Mouse (Mus musculus): ENCODE measurements around the gene Pklr. TPM values are rescaled to one million over a fixed set of nuclear protein-coding genes. Genes with fewer than 3 reads are reported as not detected.
A peak's percentile ranks its signal among the peaks of the same experiment; 100 is the strongest.

Pklr gene
- polyA plus RNA-seq, 1 experiment from 2014 or later = 22.0 TPM

DNA sequence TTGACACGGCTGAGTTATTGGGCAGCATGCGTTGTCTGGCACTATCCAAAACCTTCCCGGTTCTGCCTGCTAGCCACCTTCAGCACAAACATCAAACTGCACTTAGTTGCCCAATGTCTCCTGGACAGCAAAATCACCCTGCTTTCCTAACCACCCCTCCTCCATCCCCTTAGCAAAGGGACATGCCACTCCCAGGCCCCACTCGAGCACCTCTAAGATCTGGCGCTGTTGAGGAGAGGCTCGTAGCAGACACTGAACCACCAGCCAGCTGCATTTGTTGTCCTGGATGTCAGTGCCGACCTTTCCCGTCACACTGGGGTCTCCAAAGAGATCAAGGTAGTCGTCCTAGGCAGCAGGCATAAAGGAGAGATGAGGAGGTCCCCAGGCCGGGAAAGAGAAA, 41.9 kb upstream of the Pklr start:
- in situ Hi-C loops (cut with MboI; ENCODE audit: low pct_unique_long_range_greater_than_20kb) = loop anchor here (5.0 kb wide), 1 partner anchor 63 kb away; no protein-coding TSS in a partner anchor
- POLR2A ChIA-PET = no interaction called here
- ATAC-seq (no peak), DNase-seq (ENCODE audit: low read depth, low spot score) (no peak)
- H3K27me3 ChIP-seq = no peaks in the 10 kb centered on the region
- CTCF ChIA-PET = no interaction called here
- no peak for TF ChIP-seq CTCF (IDR thresholded peaks at IDR 0.05)

DNA sequence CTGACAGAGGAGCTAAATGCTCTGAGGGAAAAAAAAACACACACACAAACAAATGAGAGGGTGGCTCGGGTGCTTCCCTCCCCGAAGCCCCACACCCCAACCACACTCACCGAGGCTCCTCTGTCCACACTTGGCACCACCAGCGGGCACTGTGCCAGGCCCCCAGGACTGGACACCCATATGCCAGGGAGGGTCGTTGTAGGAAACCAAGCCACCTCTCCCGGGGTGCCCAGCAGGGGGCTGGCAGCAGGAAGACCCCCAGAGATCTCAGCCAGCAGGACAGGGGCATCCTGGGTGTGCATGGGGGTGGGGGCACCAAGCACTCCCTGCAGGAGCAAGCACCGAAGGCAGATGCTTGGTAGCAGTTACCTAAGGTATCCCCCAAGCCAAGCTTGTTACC, 35.1 kb upstream of the Pklr start, which contains the start of gene Gm43738:
Gm43738 (minus strand) TSS at position 289 of the 400 bp plus-strand sequence.
- no peak for TF ChIP-seq CTCF (IDR thresholded peaks at IDR 0.05)
- no peak for DNase-seq (ENCODE audit: low read depth, low spot score)
- in situ Hi-C loops (cut with MboI; ENCODE audit: low pct_unique_long_range_greater_than_20kb) = no loop called here
- CTCF ChIA-PET = interaction anchor here (1.3 to 1.4 kb wide), 2 partner anchors 27 to 127 kb away, joined by 3 to 4 read pairs; partner anchors contain the start of gene Mtx1
- POLR2A ChIA-PET = interaction anchor here (1.2 to 1.7 kb wide), 5 partner anchors 9 to 177 kb away, joined by 3 to 5 read pairs (median 4); partner anchors contain the start of gene Thbs3
- no peak for ATAC-seq
- H3K27me3 ChIP-seq = no peaks in the 10 kb centered on the region

DNA sequence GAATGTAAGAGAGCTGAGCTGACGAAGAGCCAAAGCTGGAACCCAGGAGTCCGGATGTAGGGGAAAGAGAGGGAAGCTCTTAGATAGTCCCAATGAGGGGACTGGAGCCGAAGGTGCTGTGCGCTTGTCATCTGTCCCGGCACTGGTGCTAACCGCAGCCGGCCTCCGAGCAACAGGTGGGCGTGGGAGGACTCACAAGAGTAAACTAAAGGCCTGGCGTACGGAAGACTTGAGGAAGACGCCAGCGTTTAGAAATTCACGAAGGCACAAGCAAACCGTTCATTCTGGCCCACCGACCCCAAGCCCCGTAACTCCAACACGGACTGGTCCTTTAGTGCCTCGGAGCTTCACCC, 34.5 kb upstream of the Pklr start:
- H3K27me3 ChIP-seq = no peaks in the 10 kb centered on the region
- in situ Hi-C loops (cut with MboI; ENCODE audit: low pct_unique_long_range_greater_than_20kb) = no loop called here
- peak; percentile 4 for ATAC-seq
- no peak for TF ChIP-seq CTCF (IDR thresholded peaks at IDR 0.05)
- POLR2A ChIA-PET = interaction anchor here (1.2 to 1.7 kb wide), 4 partner anchors 8 to 176 kb away, joined by 3 to 5 read pairs (median 4); partner anchors contain the start of gene Thbs3
- CTCF ChIA-PET = interaction anchor here (1.3 to 1.7 kb wide), 3 partner anchors 14 to 126 kb away, joined by 3 to 6 read pairs (median 4); partner anchors contain the start of gene Mtx1
- DNase-seq (ENCODE audit: low read depth, low spot score) = no peak

DNA sequence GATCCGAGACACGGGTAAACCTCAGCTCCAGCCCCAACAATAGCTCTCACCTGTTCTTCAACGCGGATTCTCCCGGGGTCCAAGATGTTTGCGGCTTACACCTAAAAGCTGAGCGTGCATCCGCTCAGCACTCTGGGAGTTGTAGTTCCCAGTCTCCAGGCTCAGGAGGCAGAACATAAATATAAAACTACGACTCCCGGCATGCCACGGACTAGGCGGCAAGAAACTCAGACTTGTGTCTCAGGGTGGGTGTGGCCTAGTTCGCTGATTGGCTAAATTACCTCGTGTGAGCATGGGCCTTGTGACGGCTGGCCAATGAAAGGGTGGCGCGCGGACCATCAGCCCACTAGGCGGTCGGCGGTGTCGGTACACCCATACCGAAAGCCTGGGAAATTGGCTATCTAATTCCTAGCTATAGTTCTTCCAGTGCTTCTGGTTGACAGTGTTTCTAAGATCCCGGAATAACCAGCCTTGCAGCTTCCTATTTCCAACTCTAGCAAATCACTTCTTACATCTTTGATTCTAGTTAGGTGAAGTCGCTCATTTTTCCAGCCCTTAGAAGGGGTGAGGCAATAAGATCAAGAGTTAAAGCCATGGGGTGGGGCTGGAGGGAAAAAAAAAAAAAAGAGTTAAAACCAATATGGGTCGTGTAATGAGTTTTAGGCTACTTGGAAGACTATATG, 34.0 kb upstream of the Pklr start, which contains the start of gene Fdps:
Fdps (minus strand) TSS at position 148 of the 683 bp plus-strand sequence.
- ATAC-seq = peak; percentile 92
- TF ChIP-seq CTCF (IDR thresholded peaks at IDR 0.05) = no peak
- ChIA-PET CTCF (interaction anchor here (1.3 to 1.7 kb wide), 3 partner anchors 13 to 126 kb away, joined by 3 to 6 read pairs (median 4); partner anchors contain the start of gene Mtx1), POLR2A (interaction anchor here (0.6 to 1.7 kb wide), 4 partner anchors 10 to 176 kb away, joined by 3 to 5 read pairs (median 4); partner anchors contain the start of gene Thbs3)
- peak; percentile 100 for DNase-seq (ENCODE audit: low read depth, low spot score)
- in situ Hi-C loops (cut with MboI; ENCODE audit: low pct_unique_long_range_greater_than_20kb) = no loop called here
- no peaks in the 10 kb centered on the region for H3K27me3 ChIP-seq

DNA sequence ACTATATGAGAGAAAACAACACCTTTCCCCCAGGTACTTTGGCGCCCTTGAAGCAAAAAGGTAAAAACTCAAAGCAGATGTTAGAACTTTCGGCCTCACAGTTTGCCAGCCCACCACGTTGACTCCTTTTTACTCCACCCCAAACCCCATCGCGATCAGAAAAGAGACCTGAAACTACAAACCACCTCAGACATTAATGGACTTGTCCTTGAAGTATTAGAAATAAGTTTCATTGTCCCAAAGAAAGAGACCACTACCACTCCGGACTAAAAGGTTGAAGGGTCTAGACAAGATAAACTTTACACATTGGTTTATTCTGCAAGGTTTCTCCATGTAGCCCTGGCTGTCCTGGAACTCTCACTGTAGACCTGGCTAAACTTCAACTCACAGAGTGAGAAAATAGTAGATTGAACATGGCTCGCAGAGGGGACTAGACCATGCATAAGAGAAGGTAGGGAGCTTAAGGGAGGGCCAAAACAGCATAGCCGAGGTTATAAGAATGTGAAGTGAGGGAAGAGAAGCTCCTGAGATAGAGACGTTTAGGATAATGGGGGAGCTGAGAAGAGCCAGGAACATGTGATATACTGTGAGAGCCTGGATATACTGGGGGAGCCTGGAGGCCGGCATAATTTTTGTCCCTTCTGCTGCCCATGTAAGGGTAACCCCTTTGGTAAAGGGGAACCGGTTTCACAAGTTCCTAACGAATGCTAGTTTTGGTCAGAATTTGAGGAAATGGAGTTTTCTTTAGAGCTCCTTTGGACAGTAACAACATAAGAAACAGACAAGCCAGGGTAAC, 33.2 kb upstream of the Pklr start:
- ChIA-PET CTCF (interaction anchor here (1.5 to 1.7 kb wide), 2 partner anchors 10 to 12 kb away, joined by 3 to 6 read pairs; no protein-coding TSS in a partner anchor), POLR2A (interaction anchor here (1.7 kb wide), 1 partner anchor 11 kb away, joined by 5 read pairs; no protein-coding TSS in a partner anchor)
- no peak for DNase-seq (ENCODE audit: low read depth, low spot score)
- ATAC-seq = no peak
- in situ Hi-C loops (cut with MboI; ENCODE audit: low pct_unique_long_range_greater_than_20kb) = no loop called here
- no peak for TF ChIP-seq CTCF (IDR thresholded peaks at IDR 0.05)
- no peaks in the 10 kb centered on the region for H3K27me3 ChIP-seq

DNA sequence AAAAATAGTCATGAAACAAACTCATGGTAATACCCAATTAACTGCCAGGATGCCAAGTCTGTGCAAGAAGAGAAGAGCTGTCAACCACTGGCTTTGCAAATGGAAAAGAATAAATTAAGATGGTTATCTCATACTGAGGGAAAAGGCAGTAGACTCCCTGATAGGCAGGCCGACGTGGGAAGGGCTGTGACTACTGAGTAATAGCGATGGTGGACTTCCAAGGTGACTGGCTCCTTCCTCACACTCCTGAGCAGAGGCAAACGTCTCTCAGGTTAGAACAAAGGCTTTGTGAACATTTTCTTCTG, 32.7 kb upstream of the Pklr start:
- in situ Hi-C loops (cut with MboI; ENCODE audit: low pct_unique_long_range_greater_than_20kb) = no loop called here
- no peak for ATAC-seq
- POLR2A ChIA-PET = no interaction called here
- no peaks in the 10 kb centered on the region for H3K27me3 ChIP-seq
- no peak for TF ChIP-seq CTCF (IDR thresholded peaks at IDR 0.05)
- CTCF ChIA-PET = interaction anchor here (1.5 kb wide), 1 partner anchor 10 kb away, joined by 3 read pairs; no protein-coding TSS in a partner anchor
- no peak for DNase-seq (ENCODE audit: low read depth, low spot score)

DNA sequence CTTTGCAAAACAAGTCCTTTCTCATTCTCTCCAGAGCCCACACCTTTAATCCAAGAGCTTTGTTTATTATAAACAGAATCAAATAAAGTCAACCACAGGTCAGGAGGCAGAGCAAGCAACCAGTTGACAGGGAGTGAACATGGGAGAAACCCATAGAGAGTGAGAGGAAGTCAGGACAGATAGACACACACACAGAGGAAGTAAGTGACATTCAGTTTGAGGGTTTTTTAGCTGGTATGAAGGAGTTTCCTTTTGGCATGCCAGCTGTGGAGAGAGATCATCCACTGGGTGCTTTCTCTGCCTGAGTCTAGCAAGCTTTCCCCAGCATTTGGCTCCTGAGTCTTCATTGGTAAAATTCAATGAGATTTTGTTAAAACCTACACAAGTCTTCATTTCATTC, 29.1 kb upstream of the Pklr start:
- no peaks in the 10 kb centered on the region for H3K27me3 ChIP-seq
- TF ChIP-seq CTCF (IDR thresholded peaks at IDR 0.05) = no peak
- CTCF ChIA-PET = interaction anchor here (0.8 to 1.6 kb wide), 3 partner anchors 9 to 89 kb away, joined by 3 to 4 read pairs (median 3); no protein-coding TSS in a partner anchor
- POLR2A ChIA-PET = no interaction called here
- in situ Hi-C loops (cut with MboI; ENCODE audit: low pct_unique_long_range_greater_than_20kb) = no loop called here
- ATAC-seq (no peak), DNase-seq (ENCODE audit: low read depth, low spot score) (no peak)

DNA sequence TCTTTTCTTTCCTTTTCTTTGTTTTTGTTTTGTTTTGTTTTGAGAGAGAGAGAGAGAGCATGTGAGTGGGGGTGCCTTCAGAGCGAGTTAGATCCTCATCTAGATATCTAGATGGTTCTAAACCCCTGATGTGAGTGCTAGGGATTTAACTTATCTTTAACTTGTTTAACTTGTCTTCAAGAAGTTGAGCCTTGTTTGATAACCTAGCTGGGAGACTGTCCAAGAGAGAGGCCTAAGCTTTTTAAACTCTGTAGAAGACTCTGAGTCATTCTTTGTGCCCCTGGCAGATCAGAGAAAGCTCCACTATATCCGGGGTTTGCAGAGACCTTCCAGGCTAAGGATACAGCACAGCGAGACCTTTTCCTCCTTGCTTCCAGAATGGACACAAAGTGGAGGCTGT, 28.4 kb upstream of the Pklr start:
- in situ Hi-C loops (cut with MboI; ENCODE audit: low pct_unique_long_range_greater_than_20kb) = no loop called here
- no peaks in the 10 kb centered on the region for H3K27me3 ChIP-seq
- ChIA-PET CTCF (interaction anchor here (0.8 to 1.6 kb wide), 5 partner anchors 10 to 89 kb away, joined by 3 to 4 read pairs (median 3); partner anchors contain the start of gene Hcn3), POLR2A (no interaction called here)
- TF ChIP-seq CTCF (IDR thresholded peaks at IDR 0.05) = no peak
- DNase-seq (ENCODE audit: low read depth, low spot score) (no peak), ATAC-seq (no peak)

DNA sequence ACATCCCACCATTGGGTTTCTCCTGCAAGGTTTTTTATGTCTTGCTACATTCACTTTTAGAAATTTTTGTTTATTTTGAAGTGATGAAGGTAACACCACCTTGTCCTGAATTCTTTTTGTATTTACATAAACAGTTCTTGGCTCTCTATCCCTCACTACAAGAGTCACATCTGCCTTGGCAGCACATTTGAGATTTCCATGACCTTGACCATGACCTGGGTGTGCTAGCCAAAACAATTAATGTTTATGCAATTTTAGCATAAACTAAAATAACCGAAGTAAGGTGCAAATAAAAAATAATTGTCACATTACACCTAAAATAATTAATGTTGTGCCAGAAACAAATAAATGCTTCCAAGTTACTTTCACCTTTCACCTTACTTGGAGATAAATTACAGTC, 27.8 kb upstream of the Pklr start:
- DNase-seq (ENCODE audit: low read depth, low spot score) (no peak), ATAC-seq (no peak)
- CTCF ChIA-PET = interaction anchor here (1.1 to 1.2 kb wide), 2 partner anchors 45 to 52 kb away, joined by 3 read pairs; partner anchors contain the start of gene Hcn3
- in situ Hi-C loops (cut with MboI; ENCODE audit: low pct_unique_long_range_greater_than_20kb) = no loop called here
- POLR2A ChIA-PET = no interaction called here
- no peak for TF ChIP-seq CTCF (IDR thresholded peaks at IDR 0.05)
- no peaks in the 10 kb centered on the region for H3K27me3 ChIP-seq

DNA sequence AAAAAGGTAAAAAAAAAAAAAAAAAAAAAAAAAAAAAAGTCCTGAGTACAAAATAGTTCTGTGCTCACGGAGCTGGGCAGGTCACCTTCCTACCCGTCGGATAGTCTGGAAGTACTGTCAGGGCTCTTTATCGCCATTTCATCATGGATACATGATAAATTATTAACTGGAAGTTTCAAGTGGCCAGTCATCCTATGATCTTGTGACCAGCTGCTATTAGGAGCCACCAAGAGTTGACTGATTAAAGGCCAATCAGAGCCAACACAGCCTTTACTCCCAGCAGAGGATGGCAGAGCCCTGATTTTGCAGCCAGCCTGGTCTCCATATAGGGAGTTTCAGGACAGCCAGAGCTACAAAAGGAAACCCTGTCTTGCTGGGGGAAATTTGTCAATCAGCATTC, 22.9 kb upstream of the Pklr start:
- no peaks in the 10 kb centered on the region for H3K27me3 ChIP-seq
- TF ChIP-seq CTCF (IDR thresholded peaks at IDR 0.05) = no peak
- in situ Hi-C loops (cut with MboI; ENCODE audit: low pct_unique_long_range_greater_than_20kb) = no loop called here
- POLR2A ChIA-PET = interaction anchor here (0.6 to 1.4 kb wide), 2 partner anchors 12 to 21 kb away, joined by 6 read pairs; no protein-coding TSS in a partner anchor
- DNase-seq (ENCODE audit: low read depth, low spot score) (peak; percentile 82), ATAC-seq (peak; percentile 87)
- CTCF ChIA-PET = interaction anchor here (1.2 to 1.7 kb wide), 3 partner anchors 10 to 64 kb away, joined by 3 to 5 read pairs (median 3); partner anchors contain the start of gene Scamp3

Data from Patski (cell line).